Comparison of ENCODE assay signal across 16 mouse cellular contexts in the genomic region with DNA sequence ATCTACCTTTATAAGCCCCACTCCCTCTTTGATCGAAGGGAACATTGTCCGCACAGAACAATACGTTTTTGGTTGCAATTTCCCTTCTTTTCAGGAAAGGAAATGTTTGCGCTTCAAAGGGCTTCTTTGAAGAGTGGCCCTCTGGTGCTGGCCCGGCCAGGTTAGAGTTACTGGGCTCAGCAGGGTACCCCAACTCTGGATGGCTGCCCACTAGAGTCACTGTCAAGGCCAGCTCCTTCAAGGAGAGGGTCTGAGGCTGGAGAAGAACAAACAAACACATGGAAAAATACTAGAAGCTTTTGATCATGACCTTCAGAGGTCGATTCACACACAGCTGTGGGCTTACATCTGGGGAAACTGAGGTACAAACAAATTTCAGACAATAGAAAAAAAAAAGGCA.
"Had no signal": no experiment of that assay in that cellular context is flagged by ENCODE, and none has a peak within 500 bp of the region (broad histone marks: within the 10 kb centered on the region; RNA-seq: fewer than 3 reads in every experiment).

No protein-coding gene starts in this region.

- H3K4me2 ChIP-seq: limb, embryonic 12.5 days; limb, embryonic 15.5 days; liver, embryonic 12.5 days; midbrain, embryonic 11.5 days had no signal

- H3K27me3 ChIP-seq: limb, embryonic 12.5 days; limb, embryonic 15.5 days; liver, embryonic 12.5 days had no signal

- H3K27ac ChIP-seq: kidney, postnatal 0 days; limb, embryonic 12.5 days; limb, embryonic 15.5 days; liver, embryonic 12.5 days; stomach, postnatal 0 days had no signal

- H3K9me3 ChIP-seq: limb, embryonic 15.5 days had no signal

- DNase-seq: kidney, postnatal 25 days; layer of hippocampus, adult 9-11 months; lung, adult 2 months; lung, postnatal 14 days; lung, postnatal 4 days; midbrain, embryonic 14.5 days; right cerebral cortex, adult 18-20 months; right cerebral cortex, postnatal 14 days; right cerebral cortex, postnatal 4 days; thymus, postnatal 25 days had no signal

- H3K36me3 ChIP-seq: limb, embryonic 12.5 days had no signal

- ATAC-seq: liver, embryonic 12.5 days had no signal

- H3K4me3 ChIP-seq: limb, embryonic 12.5 days; limb, embryonic 15.5 days; liver, embryonic 12.5 days had no signal

- H3K9ac ChIP-seq: limb, embryonic 12.5 days; limb, embryonic 15.5 days; liver, embryonic 12.5 days had no signal
